Mouse (Mus musculus): ENCODE results near the gene Gm20388. TPM values are rescaled to one million over a fixed set of nuclear protein-coding genes. Genes with fewer than 3 reads are reported as not detected.

Gm20388 gene
- total RNA-seq, 2 experiments from 2014 or later: 4.0 TPM; not detected in 1

- no peak for DNase-seq
These were observed 3909.3 kb downstream of the Gm20388 start for GRCm38 (mm10) chr8:123819683-123820610.

- no peak for DNase-seq
These were observed 3910.1 kb downstream of the Gm20388 start for GRCm38 (mm10) chr8:123820780-123821179.

- DNase-seq: no peak
These were observed 3912.5 kb downstream of the Gm20388 start for GRCm38 (mm10) chr8:123823111-123823510.

- DNase-seq: no peak
These were observed 3913.0 kb downstream of the Gm20388 start for GRCm38 (mm10) chr8:123823532-123824123.

GRCm38 (mm10) chr8:123826001-123826400 lies 3915.4 kb downstream of the Gm20388 start:
- DNase-seq: no peak

- DNase-seq: no peak
These were observed 3916.1 kb downstream of the Gm20388 start for GRCm38 (mm10) chr8:123826758-123827157.

GRCm38 (mm10) chr8:123827523-123827922 lies 3916.9 kb downstream of the Gm20388 start:
- no peak for DNase-seq

GRCm38 (mm10) chr8:123832757-123833156 lies 3922.1 kb downstream of the Gm20388 start:
- peak; percentile 35 to 72 for DNase-seq

GRCm38 (mm10) chr8:123835451-123835850 lies 3924.8 kb downstream of the Gm20388 start:
- peak; percentile 14 to 70 for DNase-seq

GRCm38 (mm10) chr8:123836354-123836753 lies 3925.7 kb downstream of the Gm20388 start:
- no peak for DNase-seq

- peak in 1 of 2 experiments; percentile 23 for DNase-seq
These were observed 3927.9 kb downstream of the Gm20388 start for GRCm38 (mm10) chr8:123838496-123838895.

GRCm38 (mm10) chr8:123840578-123841345 lies 3930.1 kb downstream of the Gm20388 start:
- no peak for DNase-seq

GRCm38 (mm10) chr8:123842086-123842485 lies 3931.4 kb downstream of the Gm20388 start:
- no peak for DNase-seq

- no peak for DNase-seq
These were observed 3933.7 kb downstream of the Gm20388 start for GRCm38 (mm10) chr8:123844341-123844740.

GRCm38 (mm10) chr8:123845114-123845513 lies 3934.5 kb downstream of the Gm20388 start:
- no peak for DNase-seq

GRCm38 (mm10) chr8:123845991-123846390 lies 3935.3 kb downstream of the Gm20388 start:
- DNase-seq: no peak

- DNase-seq: no peak
These were observed 3935.9 kb downstream of the Gm20388 start for GRCm38 (mm10) chr8:123846509-123846908.

GRCm38 (mm10) chr8:123847546-123847945 lies 3936.9 kb downstream of the Gm20388 start:
- DNase-seq: no peak

GRCm38 (mm10) chr8:123849352-123849751 lies 3938.7 kb downstream of the Gm20388 start:
- DNase-seq: no peak

GRCm38 (mm10) chr8:123851590-123851989 lies 3940.9 kb downstream of the Gm20388 start:
- DNase-seq: no peak

- no peak for DNase-seq
These were observed 3943.6 kb downstream of the Gm20388 start for GRCm38 (mm10) chr8:123854252-123854651.

- DNase-seq: no peak
These were observed 3944.3 kb downstream of the Gm20388 start for GRCm38 (mm10) chr8:123854733-123855475.
